Mouse (Mus musculus): Measurements from ENCODE around the gene Snn. TPM values are rescaled to one million over a fixed set of nuclear protein-coding genes. Genes with fewer than 3 reads are reported as not detected.

The Snn gene
- polyA plus RNA-seq, 1 experiment from 2014 or later: 95.9 TPM

DNA sequence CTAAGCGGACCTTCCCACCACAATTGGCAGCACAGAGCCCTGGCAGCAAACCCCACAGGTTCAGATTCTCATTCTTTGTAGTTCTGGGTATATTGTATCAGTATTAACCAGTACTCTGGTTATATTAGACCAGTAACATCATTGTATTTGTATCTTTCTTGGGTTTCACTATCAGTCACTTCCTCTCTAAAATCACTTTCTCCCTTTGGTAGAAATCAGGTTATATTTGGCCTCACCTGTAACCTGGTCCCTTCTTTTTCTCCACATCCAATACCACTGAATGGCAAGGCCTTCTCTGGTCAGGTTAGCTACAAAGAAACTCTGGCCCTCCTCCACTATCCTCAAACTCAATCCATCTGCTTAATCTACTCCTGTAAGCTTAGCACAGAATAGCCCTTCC lies 44.2 kb downstream of the Snn start:
- no peaks in the 10 kb centered on the region for H3K9me3 ChIP-seq (ENCODE audit: control insufficient read depth, low read length)
- H3K4me3 ChIP-seq (ENCODE audit: low read depth, low read length): no peak overlapping the region
- no peak overlapping the region for H3K9ac ChIP-seq (ENCODE audit: low read length)
- H3K27me3 ChIP-seq (ENCODE audit: control insufficient read depth, insufficient read depth, low read length): no peaks in the 10 kb centered on the region
- ATAC-seq (replicated peaks; ENCODE audit: low FRiP score) (no peak), DNase-seq (ENCODE audit: low spot score) (no peak)
- no peak overlapping the region for H3K4me2 ChIP-seq (ENCODE audit: low read depth, low read length, severe bottlenecking)
- no peaks in the 10 kb centered on the region; the same call in 1 of the 2 replicates for H3K36me3 ChIP-seq (ENCODE audit: control insufficient read depth, insufficient read depth, low read length)
- 76% methylated on average over 1 of the region's 1 CpGs for whole genome bisulfite sequencing
- no peaks in the 10 kb centered on the region for H3K4me1 ChIP-seq (replicated peaks; ENCODE audit: control insufficient read depth, insufficient read depth, low read length)
- no peak overlapping the region for H3K27ac ChIP-seq (ENCODE audit: low read depth, low read length)

DNA sequence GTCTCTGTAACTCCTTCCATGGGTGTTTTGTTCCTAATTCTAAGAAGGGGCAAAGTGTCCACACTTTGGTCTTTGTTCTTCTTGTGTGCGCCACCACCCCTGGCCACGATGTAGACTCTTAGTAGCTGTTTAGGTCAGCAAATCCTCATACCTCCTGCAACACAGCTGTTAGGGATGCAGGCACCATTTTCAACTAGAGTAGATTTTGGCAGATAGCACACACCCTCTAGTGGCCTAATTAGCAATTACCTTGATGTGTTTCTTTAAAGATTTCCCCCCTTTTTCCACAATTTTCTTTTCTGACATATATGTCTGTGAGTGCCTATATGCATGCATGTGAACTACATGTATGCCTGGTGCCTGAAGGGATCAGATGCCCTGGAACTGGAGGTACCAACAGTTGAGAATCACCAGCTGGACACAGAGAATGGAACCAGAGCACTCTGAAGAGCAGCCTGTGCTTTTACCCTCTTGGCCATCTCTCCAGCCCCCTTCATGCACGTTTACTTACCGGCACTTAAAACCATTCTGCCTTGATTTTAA lies 48.5 kb downstream of the Snn start:
- H3K4me3 ChIP-seq (ENCODE audit: low read depth, low read length): no peak overlapping the region
- no peaks in the 10 kb centered on the region; the same call in 1 of the 2 replicates for H3K36me3 ChIP-seq (ENCODE audit: control insufficient read depth, insufficient read depth, low read length)
- ATAC-seq (replicated peaks; ENCODE audit: low FRiP score): no peak
- no peaks in the 10 kb centered on the region for H3K9me3 ChIP-seq (ENCODE audit: control insufficient read depth, low read length)
- no peaks in the 10 kb centered on the region for H3K4me1 ChIP-seq (replicated peaks; ENCODE audit: control insufficient read depth, insufficient read depth, low read length)
- no peak overlapping the region for H3K4me2 ChIP-seq (ENCODE audit: low read depth, low read length, severe bottlenecking)
- no peaks in the 10 kb centered on the region for H3K27me3 ChIP-seq (ENCODE audit: control insufficient read depth, insufficient read depth, low read length)
- WGBS: 72% methylated on average over 4 of the region's 4 CpGs
- H3K27ac ChIP-seq (ENCODE audit: low read depth, low read length): no peak overlapping the region
- no peak overlapping the region for H3K9ac ChIP-seq (ENCODE audit: low read length)
- DNase-seq (ENCODE audit: low spot score): no peak

GRCm38 (mm10) chr16:11122625-11123024 lies 61.9 kb downstream of the Snn start:
- Histone ChIP-seq H3K9me3 (ENCODE audit: control insufficient read depth, low read length) (no peaks in the 10 kb centered on the region), H3K27ac (ENCODE audit: low read depth, low read length) (no peak overlapping the region), H3K36me3 (ENCODE audit: control insufficient read depth, insufficient read depth, low read length) (peaks cover 3% of the 10 kb centered on the region; the same call in 1 of the 2 replicates), H3K4me1 (replicated peaks; ENCODE audit: control insufficient read depth, insufficient read depth, low read length) (no peaks in the 10 kb centered on the region), H3K4me2 (ENCODE audit: low read depth, low read length, severe bottlenecking) (no peak overlapping the region), H3K4me3 (ENCODE audit: low read depth, low read length) (no peak overlapping the region), H3K9ac (ENCODE audit: low read length) (no peak overlapping the region), H3K27me3 (ENCODE audit: control insufficient read depth, insufficient read depth, low read length) (no peaks in the 10 kb centered on the region)
- WGBS: 90% methylated on average over 2 of the region's 2 CpGs
- DNase-seq (ENCODE audit: low spot score) (no peak), ATAC-seq (replicated peaks; ENCODE audit: low FRiP score) (no peak)

GRCm38 (mm10) chr16:11124110-11124509 lies 63.4 kb downstream of the Snn start:
- Histone ChIP-seq H3K27me3 (ENCODE audit: control insufficient read depth, insufficient read depth, low read length) (no peaks in the 10 kb centered on the region), H3K27ac (ENCODE audit: low read depth, low read length) (no peak overlapping the region), H3K4me3 (ENCODE audit: low read depth, low read length) (no peak overlapping the region), H3K9ac (ENCODE audit: low read length) (no peak overlapping the region), H3K4me2 (ENCODE audit: low read depth, low read length, severe bottlenecking) (no peak overlapping the region), H3K36me3 (ENCODE audit: control insufficient read depth, insufficient read depth, low read length) (peaks cover 3% of the 10 kb centered on the region; the same call in 1 of the 2 replicates), H3K9me3 (ENCODE audit: control insufficient read depth, low read length) (no peaks in the 10 kb centered on the region), H3K4me1 (replicated peaks; ENCODE audit: control insufficient read depth, insufficient read depth, low read length) (no peaks in the 10 kb centered on the region)
- DNase-seq (ENCODE audit: low spot score): no peak
- ATAC-seq (replicated peaks; ENCODE audit: low FRiP score): no peak
- 96% methylated on average over 1 of the region's 1 CpGs for WGBS

Other genes with a start within 250 kb of the Snn start
- gene Gm11172, start 248.0 kb upstream of the Snn start, polyA plus RNA-seq (2014; fragmentation: Nextera tagmentation; extraction: Ambion mirVana): not detected in 2 replicates
- 4.9 and 5.0 TPM in 2 replicates for gene Rmi2, start 225.9 kb upstream of the Snn start, polyA plus RNA-seq (2014; fragmentation: Nextera tagmentation; extraction: Ambion mirVana)
- gene Litaf, start 5.2 kb downstream of the Snn start, polyA plus RNA-seq (2014; fragmentation: Nextera tagmentation; extraction: Ambion mirVana): 52.0 and 57.4 TPM in 2 replicates
- 30.5 and 32.2 TPM in 2 replicates for gene Txndc11, start 73.7 kb downstream of the Snn start, polyA plus RNA-seq (2014; fragmentation: Nextera tagmentation; extraction: Ambion mirVana)
- gene Zc3h7a, start 115.4 kb downstream of the Snn start, polyA plus RNA-seq (2014; fragmentation: Nextera tagmentation; extraction: Ambion mirVana): 91.2 and 100 TPM in 2 replicates
- 254 and 263 TPM in 2 replicates for gene Rsl1d1, start 142.4 kb downstream of the Snn start, polyA plus RNA-seq (2014; fragmentation: Nextera tagmentation; extraction: Ambion mirVana)
- gene Gspt1, start 193.4 kb downstream of the Snn start, polyA plus RNA-seq (2014; fragmentation: Nextera tagmentation; extraction: Ambion mirVana): 107 and 111 TPM in 2 replicates

All from forebrain, embryonic 11.5 days (tissue).